Mouse (Mus musculus): ENCODE measurements around the gene Reck. TPM values are rescaled to one million over a fixed set of nuclear protein-coding genes. Genes with fewer than 3 reads are reported as not detected.

Gene Reck
- polyA plus RNA-seq, 1 experiment from 2014 or later, result 2.3 TPM

- ATAC-seq, result peak; percentile 63
- no peak for TF ChIP-seq EP300 (IDR thresholded peaks at IDR 0.05; ENCODE audit: low read depth)
- Histone ChIP-seq H3K4me3 (ENCODE audit: low read depth, low read length) (peak overlapping the region; percentile 65), H3K9me3 (ENCODE audit: low read length) (no peaks in the 10 kb centered on the region), H3K27me3 (ENCODE audit: insufficient read depth, low read length) (no peaks in the 10 kb centered on the region), H3K4me1 (ENCODE audit: insufficient read depth) (peaks cover 64% of the 10 kb centered on the region), H3K9ac (replicated peaks) (peak overlapping the region; percentile 39), H3K36me3 (replicated peaks; ENCODE audit: insufficient read depth, low read length) (no peaks in the 10 kb centered on the region), H3K4me2 (ENCODE audit: low read depth, low read length) (peak overlapping the region; percentile 93), H3K27ac (ENCODE audit: low read depth) (peak overlapping the region; percentile 85)
- WGBS (ENCODE audit: insufficient replicate concordance), result 8% methylated on average over 9 of the region's 9 CpGs
- DNase-seq, result peak; percentile 57
Measured at GRCm38 (mm10) chr4:43959523-43960179, 84.3 kb downstream of the Reck start.

- ATAC-seq (peak; percentile 18), DNase-seq (no peak)
- Histone ChIP-seq H3K36me3 (replicated peaks; ENCODE audit: insufficient read depth, low read length) (no peaks in the 10 kb centered on the region), H3K4me1 (ENCODE audit: insufficient read depth) (peaks cover 69% of the 10 kb centered on the region), H3K27me3 (ENCODE audit: insufficient read depth, low read length) (no peaks in the 10 kb centered on the region), H3K9ac (replicated peaks) (peak overlapping the region; percentile 39), H3K4me2 (ENCODE audit: low read depth, low read length) (peak overlapping the region; percentile 93), H3K4me3 (ENCODE audit: low read depth, low read length) (peak overlapping the region; percentile 65), H3K27ac (ENCODE audit: low read depth) (peak overlapping the region; percentile 85), H3K9me3 (ENCODE audit: low read length) (no peaks in the 10 kb centered on the region)
- 30% methylated on average over 6 of the region's 6 CpGs for WGBS (ENCODE audit: insufficient replicate concordance)
- TF ChIP-seq CTCF (IDR thresholded peaks at IDR 0.05; ENCODE audit: low read depth) (no peak), EP300 (IDR thresholded peaks at IDR 0.05; ENCODE audit: low read depth) (peak; percentile 77; the same call in 1 of the 2 replicates)
Measured at GRCm38 (mm10) chr4:43960207-43960606, 84.9 kb downstream of the Reck start.

GRCm38 (mm10) chr4:43964326-43964833 lies 89.0 kb downstream of the Reck start:
- peaks cover 2% of the 10 kb centered on the region; the same call in 1 of the 2 replicates for H3K36me3 ChIP-seq (replicated peaks; ENCODE audit: insufficient read depth, low read length)
- H3K27me3 ChIP-seq (ENCODE audit: insufficient read depth, low read length), result no peaks in the 10 kb centered on the region
- H3K9ac ChIP-seq (replicated peaks), result peak overlapping the region; percentile 66
- peaks cover 91% of the 10 kb centered on the region for H3K4me1 ChIP-seq (ENCODE audit: insufficient read depth)
- ATAC-seq (peak; percentile 78), DNase-seq (peak; percentile 66)
- peak overlapping the region; percentile 71 for H3K4me2 ChIP-seq (ENCODE audit: low read depth, low read length)
- 16% methylated on average over 2 of the region's 2 CpGs for WGBS (ENCODE audit: insufficient replicate concordance)
- peak overlapping the region; percentile 21 for H3K4me3 ChIP-seq (ENCODE audit: low read depth, low read length)
- TF ChIP-seq CTCF (IDR thresholded peaks at IDR 0.05; ENCODE audit: low read depth) (no peak), EP300 (IDR thresholded peaks at IDR 0.05; ENCODE audit: low read depth) (peak; percentile 94)
- peak overlapping the region; percentile 96 for H3K27ac ChIP-seq (ENCODE audit: low read depth)
- H3K9me3 ChIP-seq (ENCODE audit: low read length), result no peaks in the 10 kb centered on the region

GRCm38 (mm10) chr4:43964951-43965684 lies 89.8 kb downstream of the Reck start:
- DNase-seq, result no peak
- Histone ChIP-seq H3K4me3 (ENCODE audit: low read depth, low read length) (peak overlapping the region; percentile 21), H3K4me1 (ENCODE audit: insufficient read depth) (peaks cover 85% of the 10 kb centered on the region), H3K9me3 (ENCODE audit: low read length) (no peaks in the 10 kb centered on the region), H3K4me2 (ENCODE audit: low read depth, low read length) (peak overlapping the region; percentile 71), H3K27ac (ENCODE audit: low read depth) (peak overlapping the region; percentile 96), H3K27me3 (ENCODE audit: insufficient read depth, low read length) (no peaks in the 10 kb centered on the region), H3K9ac (replicated peaks) (peak overlapping the region; percentile 66), H3K36me3 (replicated peaks; ENCODE audit: insufficient read depth, low read length) (peaks cover 6% of the 10 kb centered on the region)
- WGBS (ENCODE audit: insufficient replicate concordance), result 39% methylated on average over 4 of the region's 4 CpGs
- TF ChIP-seq CTCF (IDR thresholded peaks at IDR 0.05; ENCODE audit: low read depth), result no peak
- no peak for TF ChIP-seq EP300 (IDR thresholded peaks at IDR 0.05; ENCODE audit: low read depth)
- ATAC-seq, result peak; percentile 16; the same call in 1 of the 2 replicates

GRCm38 (mm10) chr4:43965856-43966535 lies 90.7 kb downstream of the Reck start:
- Histone ChIP-seq H3K4me1 (ENCODE audit: insufficient read depth) (peaks cover 77% of the 10 kb centered on the region), H3K9ac (replicated peaks) (peak overlapping the region; percentile 34), H3K27ac (ENCODE audit: low read depth) (peak overlapping the region; percentile 96)

More at GRCm38 (mm10) chr4:43965856-43966535, 90.7 kb downstream of the Reck start:
- DNase-seq (no peak), ATAC-seq (peak; percentile 16; the same call in 1 of the 2 replicates)
- H3K4me2 ChIP-seq (ENCODE audit: low read depth, low read length), result peak overlapping the region; percentile 71
- peaks cover 14% of the 10 kb centered on the region for H3K36me3 ChIP-seq (replicated peaks; ENCODE audit: insufficient read depth, low read length)
- no peak overlapping the region for H3K4me3 ChIP-seq (ENCODE audit: low read depth, low read length)
- TF ChIP-seq CTCF (IDR thresholded peaks at IDR 0.05; ENCODE audit: low read depth), result no peak
- TF ChIP-seq EP300 (IDR thresholded peaks at IDR 0.05; ENCODE audit: low read depth), result no peak
- no peaks in the 10 kb centered on the region for H3K27me3 ChIP-seq (ENCODE audit: insufficient read depth, low read length)
- WGBS (ENCODE audit: insufficient replicate concordance), result 66% methylated on average over 7 of the region's 7 CpGs
- H3K9me3 ChIP-seq (ENCODE audit: low read length), result no peaks in the 10 kb centered on the region
